Mouse (Mus musculus) neural tube, embryonic 13.5 days (tissue): ENCODE measurements around the gene Iqcb1. TPM values are rescaled to one million over a fixed set of nuclear protein-coding genes. Genes with fewer than 3 reads are reported as not detected.
"Not testable (repeated sequence)": the region's sequence is repeated elsewhere in the genome, so short reads cannot be mapped to it uniquely, and the experiment has no call there.

Experiments
- ATAC-seq: fragments of 200-750 bp; cut with Nextera tagmentation; 2 replicates; pipeline ENCODE4 v1.8.0; 2017; ENCODE audit warnings: low read depth, mild to moderate bottlenecking, moderate TSS enrichment, moderate library complexity
- H3K27ac ChIP-seq: fragments of 300-500 bp; sonication (generic); replicated peaks from 2 replicates; pipeline ENCODE4 v1.5.1; 2015; ENCODE audit warnings: moderate library complexity, mild to moderate bottlenecking, inconsistent platforms
- H3K27me3 ChIP-seq: fragments of 300-500 bp; sonication (generic); 2 replicates; pipeline ENCODE4 v1.6.1; 2015; ENCODE audit warnings: mild to moderate bottlenecking, inconsistent platforms
- H3K36me3 ChIP-seq: fragments of 300-500 bp; sonication (generic); 2 replicates; pipeline ENCODE4 v1.6.1; 2015; ENCODE audit warnings: mild to moderate bottlenecking, inconsistent platforms
- H3K4me1 ChIP-seq: fragments of 300-500 bp; sonication (generic); replicated peaks from 2 replicates; pipeline ENCODE4 v1.6.1; 2015; ENCODE audit warnings: inconsistent platforms
- H3K4me2 ChIP-seq: fragments of 300-500 bp; sonication (generic); 2 replicates; pipeline ENCODE4 v1.6.1; 2015; ENCODE audit warnings: inconsistent platforms, mild to moderate bottlenecking, moderate library complexity
- H3K4me3 ChIP-seq: fragments of 300-500 bp; sonication (generic); 2 replicates; pipeline ENCODE4 v1.5.1; 2015; ENCODE audit warnings: mild to moderate bottlenecking, inconsistent platforms
- H3K9ac ChIP-seq: fragments of 300-500 bp; sonication (generic); 2 replicates; pipeline ENCODE4 v1.6.1; 2015; ENCODE audit warnings: moderate library complexity, mild to moderate bottlenecking, inconsistent platforms
- H3K9me3 ChIP-seq: fragments of 300-500 bp; sonication (generic); 2 replicates; pipeline ENCODE4 v1.6.1; 2016; ENCODE audit warnings: inconsistent platforms
- WGBS: fragments of 180-500 bp; shearing (Covaris S2); methylation state at CpG from one replicate; pipeline ENCODE4 v1.1.7; 2015; 5-methylcytosine and 5-hydroxymethylcytosine counted together
- polyA plus RNA-seq: library from polyadenylated mRNA; unstranded; fragments of >200 nt; fragmentation: Nextera tagmentation; extraction: Ambion mirVana; gene quantifications from 2 replicates; pipeline ENCODE4 v1.2.1, GENCODE M21; 2015

The Iqcb1 gene
- polyA plus RNA-seq, 1 experiment from 2014 or later: 59.3 TPM

- H3K36me3 ChIP-seq: no peaks in the 10 kb centered on the region
- H3K9ac ChIP-seq: no peak overlapping the region
- H3K9me3 ChIP-seq: no peaks in the 10 kb centered on the region
- H3K27me3 ChIP-seq: no peaks in the 10 kb centered on the region
- WGBS: 76% methylated on average over 6 of the region's 6 CpGs
- no peak overlapping the region for H3K4me3 ChIP-seq
- no peak for ATAC-seq
- H3K4me1 ChIP-seq: no peaks in the 10 kb centered on the region
- H3K4me2 ChIP-seq: no peak overlapping the region
- H3K27ac ChIP-seq: no peak overlapping the region
Measured at GRCm38 (mm10) chr16:36820016-36820415, 8.2 kb upstream of the Iqcb1 start.

DNA sequence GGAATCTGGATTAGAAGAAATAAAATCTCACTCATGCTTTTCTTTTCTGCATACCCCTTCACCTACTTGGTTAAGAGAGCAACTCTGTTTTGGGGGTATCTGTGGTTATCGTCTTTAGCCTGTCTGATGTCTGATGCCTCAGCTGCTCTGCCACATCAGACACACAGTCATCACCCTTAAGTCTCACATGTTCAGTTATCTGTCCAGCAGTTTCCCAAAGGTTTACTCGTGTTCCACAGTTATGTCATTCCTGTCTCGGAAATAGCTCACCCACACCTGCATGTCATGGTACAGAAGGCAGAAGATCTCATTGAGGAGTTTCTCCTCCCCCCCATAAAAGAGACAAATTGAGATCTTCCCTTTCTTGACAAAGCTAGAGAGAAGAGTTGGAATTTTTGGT is 7.4 kb upstream of the Iqcb1 start:
- Histone ChIP-seq H3K9ac (no peak overlapping the region), H3K36me3 (no peaks in the 10 kb centered on the region), H3K9me3 (no peaks in the 10 kb centered on the region), H3K4me1 (no peaks in the 10 kb centered on the region), H3K4me2 (no peak overlapping the region), H3K27me3 (no peaks in the 10 kb centered on the region), H3K4me3 (no peak overlapping the region), H3K27ac (no peak overlapping the region)
- no peak for ATAC-seq
- 88% methylated on average over 3 of the region's 3 CpGs for WGBS

- Histone ChIP-seq H3K4me3 (no peak overlapping the region), H3K9ac (no peak overlapping the region), H3K9me3 (no peaks in the 10 kb centered on the region), H3K27me3 (peaks cover 5% of the 10 kb centered on the region; the same call in 1 of the 2 replicates), H3K4me1 (no peaks in the 10 kb centered on the region), H3K36me3 (no peaks in the 10 kb centered on the region), H3K4me2 (no peak overlapping the region), H3K27ac (no peak overlapping the region)
- no peak for ATAC-seq
- 18% methylated on average over 3 of the region's 3 CpGs for WGBS
Measured at GRCm38 (mm10) chr16:36821474-36821873, 6.7 kb upstream of the Iqcb1 start.

DNA sequence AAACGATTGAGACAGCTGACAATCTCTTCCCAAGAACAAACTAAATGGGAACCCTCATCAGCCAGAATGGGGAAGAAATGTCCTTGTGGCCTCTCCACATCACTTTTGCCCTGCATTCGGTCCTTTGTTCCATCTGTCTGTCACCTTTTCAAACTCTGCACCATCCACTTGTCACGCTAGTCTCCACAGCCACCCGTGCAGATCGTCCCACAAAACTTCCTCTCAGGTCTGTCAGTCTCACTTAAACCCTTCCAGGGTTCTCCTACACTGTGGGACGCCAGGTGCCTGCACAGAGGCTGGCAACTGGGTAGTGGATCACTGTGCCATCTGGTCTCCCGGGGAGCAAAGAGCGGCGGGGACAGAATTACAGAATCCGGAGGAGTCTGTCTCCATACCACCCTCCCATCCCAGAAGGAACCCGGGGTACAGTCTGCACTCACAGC is 553 bp upstream of the Iqcb1 start:
- Histone ChIP-seq H3K4me3 (peak overlapping the region; percentile 90), H3K36me3 (no peaks in the 10 kb centered on the region), H3K9me3 (no peaks in the 10 kb centered on the region), H3K27me3 (peaks cover 12% of the 10 kb centered on the region), H3K9ac (peak overlapping the region; percentile 92; the same call in 1 of the 2 replicates), H3K4me1 (peaks cover 24% of the 10 kb centered on the region), H3K4me2 (peak overlapping the region; percentile 79), H3K27ac (no peak overlapping the region)
- ATAC-seq: peak; percentile 63; the same call in 1 of the 2 replicates
- 4% methylated on average over 11 of the region's 11 CpGs for WGBS

GRCm38 (mm10) chr16:36828820-36829219 is 635 bp downstream of the Iqcb1 start:
- Histone ChIP-seq H3K27me3 (peaks cover 12% of the 10 kb centered on the region), H3K4me3 (peak overlapping the region; percentile 90), H3K36me3 (no peaks in the 10 kb centered on the region), H3K27ac (peak overlapping the region; percentile 86; the same call in 1 of the 2 replicates), H3K9me3 (no peaks in the 10 kb centered on the region), H3K4me2 (peak overlapping the region; percentile 79), H3K4me1 (peaks cover 24% of the 10 kb centered on the region), H3K9ac (peak overlapping the region; percentile 92)
- peak; percentile 41 for ATAC-seq
- WGBS: 4% methylated on average over 11 of the region's 11 CpGs

DNA sequence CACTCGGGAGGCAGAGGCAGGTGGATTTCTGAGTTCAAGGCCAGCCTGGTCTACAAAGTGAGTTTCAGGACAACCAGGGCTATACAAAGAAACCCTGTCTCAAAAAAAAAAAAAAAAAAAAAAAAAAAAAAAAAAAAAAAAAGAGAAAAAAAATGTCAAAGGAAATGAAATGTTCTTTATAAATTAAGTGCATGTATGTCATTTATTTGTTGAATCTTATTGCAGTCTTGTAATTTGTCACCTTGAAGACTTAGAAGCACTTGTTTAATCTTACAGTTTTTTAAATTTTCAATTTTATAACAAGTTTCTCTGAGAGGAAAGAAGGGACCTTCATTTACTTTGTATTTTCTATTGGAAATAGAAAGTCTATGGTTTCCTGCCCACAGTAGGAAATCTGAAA is 18.7 kb downstream of the Iqcb1 start:
- peaks cover 34% of the 10 kb centered on the region for H3K36me3 ChIP-seq

DNA sequence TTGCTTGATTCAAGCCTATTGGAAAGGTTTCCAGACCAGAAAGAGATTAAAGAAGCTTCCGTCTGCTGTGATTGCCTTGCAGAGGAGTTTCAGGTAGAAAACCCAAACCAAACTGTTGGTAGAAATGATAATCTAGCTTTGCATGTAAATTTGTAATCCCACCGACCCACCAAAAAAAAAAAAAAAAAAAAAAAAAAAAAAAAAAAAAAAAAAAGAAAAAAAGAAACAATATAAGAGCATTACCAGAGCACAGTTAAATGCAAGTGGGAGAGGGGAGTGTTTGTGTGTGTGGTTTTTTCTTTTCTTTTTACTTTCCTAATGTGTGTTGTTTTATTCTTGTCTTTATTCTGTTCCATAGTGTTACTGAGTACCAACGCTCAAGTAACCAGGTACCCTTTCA is 23.0 kb downstream of the Iqcb1 start:
- Histone ChIP-seq H3K27me3 (no peaks in the 10 kb centered on the region), H3K4me1 (no peaks in the 10 kb centered on the region), H3K4me3 (no peak overlapping the region), H3K9ac (no peak overlapping the region), H3K9me3 (no peaks in the 10 kb centered on the region), H3K4me2 (no peak overlapping the region), H3K27ac (no peak overlapping the region), H3K36me3 (peaks cover 42% of the 10 kb centered on the region)
- WGBS: 87% methylated on average over 3 of the region's 3 CpGs
- no peak for ATAC-seq

More for the DNA sequence above, 18.7 kb downstream of the Iqcb1 start:
- H3K4me3 ChIP-seq, H3K4me1 ChIP-seq, H3K27ac ChIP-seq, ATAC-seq, H3K4me2 ChIP-seq, H3K27me3 ChIP-seq, H3K9me3 ChIP-seq, H3K9ac ChIP-seq: not testable (repeated sequence)
- 92% methylated on average over 1 of the region's 1 CpGs for WGBS

DNA sequence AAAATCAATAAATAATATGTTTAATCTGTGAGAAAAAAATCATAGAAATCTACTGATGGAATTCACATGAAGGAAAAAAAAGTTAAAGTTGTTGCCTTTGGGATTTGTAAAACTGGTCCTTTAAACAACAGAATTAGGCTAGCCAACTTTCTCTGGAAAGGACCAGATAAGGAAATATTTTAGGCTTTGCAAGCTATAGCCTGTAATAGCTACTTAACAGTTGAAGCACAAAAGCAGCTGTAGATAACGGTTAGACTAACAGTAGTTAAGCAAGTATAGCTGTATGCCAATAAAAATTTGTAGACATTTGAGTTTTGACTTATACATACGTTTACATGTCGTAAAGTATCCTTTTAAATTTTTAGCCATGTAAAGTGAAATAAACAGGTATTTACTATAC is 35.4 kb downstream of the Iqcb1 start:
- WGBS: 92% methylated on average over 3 of the region's 3 CpGs
- ATAC-seq: no peak
- H3K9ac ChIP-seq: no peak overlapping the region
- H3K4me2 ChIP-seq: no peak overlapping the region
- no peaks in the 10 kb centered on the region for H3K4me1 ChIP-seq
- no peak overlapping the region for H3K27ac ChIP-seq
- H3K27me3 ChIP-seq: no peaks in the 10 kb centered on the region
- peaks cover 42% of the 10 kb centered on the region for H3K36me3 ChIP-seq
- H3K9me3 ChIP-seq: no peaks in the 10 kb centered on the region
- no peak overlapping the region for H3K4me3 ChIP-seq

DNA sequence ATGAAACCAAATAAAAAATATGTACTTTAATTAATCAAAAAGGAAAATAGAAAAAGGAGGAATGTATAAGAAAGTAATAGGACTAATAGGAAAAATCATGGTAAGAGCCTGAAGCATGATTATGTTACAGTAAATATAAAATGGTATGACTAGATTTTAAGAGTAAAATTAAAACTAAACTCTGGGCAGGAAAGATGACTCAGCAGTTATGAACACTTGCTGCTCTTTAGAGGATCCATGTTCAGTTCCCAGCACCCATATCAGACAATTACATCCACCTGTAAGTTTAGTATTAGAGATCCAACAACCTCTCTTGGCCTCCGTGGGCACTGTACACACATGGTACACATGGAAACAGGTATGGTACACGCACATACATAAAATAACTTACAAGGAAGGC is 41.3 kb downstream of the Iqcb1 start:
- H3K27me3 ChIP-seq: no peaks in the 10 kb centered on the region
- no peaks in the 10 kb centered on the region for H3K9me3 ChIP-seq
- H3K9ac ChIP-seq: no peak overlapping the region
- H3K4me2 ChIP-seq: no peak overlapping the region
- no peak overlapping the region for H3K4me3 ChIP-seq
- ATAC-seq: no peak
- 97% methylated on average over 2 of the region's 2 CpGs for WGBS
- peaks cover 8% of the 10 kb centered on the region for H3K4me1 ChIP-seq
- no peak overlapping the region for H3K27ac ChIP-seq
- peaks cover 56% of the 10 kb centered on the region for H3K36me3 ChIP-seq

GRCm38 (mm10) chr16:36874583-36875275 is 46.5 kb downstream of the Iqcb1 start, which contains the start of the genes Eaf2 and Golgb1:
Eaf2 (minus strand) TSS chr16:36875003.
Golgb1 (plus strand) TSS chr16:36875140.
- peaks cover 21% of the 10 kb centered on the region for H3K36me3 ChIP-seq
- H3K9ac ChIP-seq: peak within 1 kb of the TSS; percentile 92
- peaks cover 37% of the 10 kb centered on the region for H3K4me1 ChIP-seq
- H3K27ac ChIP-seq: peak within 1 kb of the TSS; percentile 91
- H3K4me3 ChIP-seq: peak within 1 kb of the TSS; percentile 80
- H3K4me2 ChIP-seq: peak within 1 kb of the TSS; percentile 76
- H3K27me3 ChIP-seq: no peaks in the 10 kb centered on the region
- peak; percentile 100 for ATAC-seq
- WGBS: under 1% methylated on average over 43 of the region's 43 CpGs
- no peaks in the 10 kb centered on the region for H3K9me3 ChIP-seq

GRCm38 (mm10) chr16:36875276-36875851 is 47.2 kb downstream of the Iqcb1 start:
- peaks cover 21% of the 10 kb centered on the region for H3K36me3 ChIP-seq
- H3K27ac ChIP-seq: peak overlapping the region; percentile 84
- no peaks in the 10 kb centered on the region for H3K9me3 ChIP-seq
- WGBS: under 1% methylated on average over 45 of the region's 48 CpGs
- peak overlapping the region; percentile 92 for H3K9ac ChIP-seq
- peak; percentile 78 for ATAC-seq
- peaks cover 40% of the 10 kb centered on the region for H3K4me1 ChIP-seq
- no peaks in the 10 kb centered on the region for H3K27me3 ChIP-seq
- peak overlapping the region; percentile 80 for H3K4me3 ChIP-seq
- H3K4me2 ChIP-seq: peak overlapping the region; percentile 76

DNA sequence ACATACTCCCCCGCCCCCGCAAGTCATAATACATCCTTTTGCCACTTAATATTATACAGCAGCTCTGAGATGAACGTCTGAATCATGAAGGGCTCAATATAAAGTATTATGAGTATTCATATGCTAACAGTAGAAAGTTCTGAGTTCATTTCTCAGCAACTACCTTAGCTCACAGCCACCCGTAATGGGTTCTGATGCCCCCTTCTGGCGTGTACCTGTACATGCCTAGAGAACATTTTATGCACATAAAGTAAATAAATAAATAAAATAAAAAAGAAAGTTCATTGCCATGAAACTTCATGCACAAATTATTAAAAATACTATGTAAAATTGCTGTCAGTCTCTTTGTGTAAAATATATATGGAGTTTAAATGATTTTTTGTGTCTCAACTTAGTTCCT is 49.1 kb downstream of the Iqcb1 start:
- Histone ChIP-seq H3K9me3 (no peaks in the 10 kb centered on the region), H3K27ac (no peak overlapping the region), H3K4me3 (no peak overlapping the region), H3K27me3 (no peaks in the 10 kb centered on the region), H3K4me2 (no peak overlapping the region), H3K4me1 (peaks cover 45% of the 10 kb centered on the region), H3K9ac (no peak overlapping the region), H3K36me3 (peaks cover 7% of the 10 kb centered on the region)
- WGBS: 74% methylated on average over 5 of the region's 5 CpGs
- ATAC-seq: no peak
